Mouse (Mus musculus) left cerebral cortex, postnatal 14 days (tissue): ENCODE results near the gene Sdcbp2. TPM values are rescaled to one million over a fixed set of nuclear protein-coding genes. Genes with fewer than 3 reads are reported as not detected.

ENCODE experiments used
- DNase-seq, 2 experiments: peaks; one replicate each; pipeline ENCODE4 v3.0.0; 2021 to 2022; ENCODE audit warnings: low spot score in 2 of 2, mixed read lengths in 1 of 2
- intact Hi-C: fragments of 180-260 bp; cut with DNase I; formaldehyde crosslinking; loops from one replicate; pipeline ENCODE4 v1.15.1; 2025
- total RNA-seq, 2 experiments: library from RNA; stranded (reverse); gene quantifications; 2 replicates each; pipeline ENCODE4 v1.2.3; 2021

Sdcbp2 gene
- total RNA-seq, 2 experiments from 2014 or later = 1.2 to 1.6 TPM

DNA sequence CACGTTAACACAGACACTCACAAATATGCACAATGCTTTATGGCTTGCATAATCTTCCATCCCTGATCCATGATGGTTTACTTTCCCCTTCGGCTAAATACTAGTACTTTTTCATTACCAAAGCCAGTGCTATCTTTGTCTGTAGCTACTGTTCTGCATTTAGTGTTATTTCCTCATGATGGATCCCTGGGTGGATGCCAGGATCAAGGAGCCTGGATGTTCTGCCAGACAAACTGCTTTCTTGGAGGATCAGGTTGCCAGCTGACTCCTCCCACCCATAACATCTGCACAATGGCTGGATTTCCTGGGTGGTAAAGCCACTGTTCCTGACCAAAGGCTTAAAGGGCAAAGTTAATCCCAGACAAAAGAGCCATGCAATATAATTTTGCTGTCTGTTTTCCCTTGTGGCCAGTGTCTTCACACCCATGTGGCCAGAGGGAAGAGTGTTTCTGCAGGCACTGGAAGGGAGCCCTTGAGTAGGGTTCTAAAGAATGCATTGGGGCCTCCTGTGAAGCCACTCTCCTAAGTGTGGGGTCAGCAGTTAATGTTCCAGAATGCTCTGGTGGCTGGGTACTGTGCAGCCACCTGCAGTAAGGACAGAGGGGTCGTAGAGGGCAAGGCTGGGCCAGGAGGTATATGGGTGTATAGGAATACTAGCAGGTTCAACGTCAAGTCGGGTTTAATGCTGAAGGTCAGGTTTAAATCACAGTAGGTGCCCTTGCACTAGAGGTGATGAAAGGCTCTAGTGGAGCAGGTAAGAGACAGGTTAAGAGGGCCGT lies 44.3 kb downstream of the Sdcbp2 start:
- peak; percentile 57 to 64 for DNase-seq
- intact Hi-C loops = no loop called here

DNA sequence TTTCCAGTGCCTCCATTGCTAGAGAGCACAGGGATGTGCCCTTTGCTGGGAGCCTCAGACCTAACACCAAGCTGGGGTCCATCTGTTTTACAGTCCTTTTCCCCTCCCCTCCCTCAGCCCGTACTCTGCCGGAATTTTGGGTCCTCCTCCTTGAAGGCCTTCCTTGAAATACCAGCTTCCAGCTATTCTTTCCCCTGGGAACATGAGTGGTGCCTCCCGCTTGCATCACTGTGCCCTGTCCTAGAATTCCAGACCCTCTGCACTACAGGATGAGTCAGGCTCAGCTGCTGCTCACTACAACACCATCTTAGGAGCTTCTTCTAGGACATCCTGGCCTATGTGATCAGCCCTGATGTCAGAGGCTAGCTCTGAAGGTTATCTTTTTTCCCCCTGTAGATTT lies 51.4 kb downstream of the Sdcbp2 start:
- intact Hi-C loops = no loop called here
- no peak for DNase-seq

GRCm38 (mm10) chr2:151626296-151626695 lies 53.9 kb downstream of the Sdcbp2 start:
- intact Hi-C loops = no loop called here
- peak in 1 of 2 experiments; percentile 0 for DNase-seq

GRCm38 (mm10) chr2:151628011-151628410 lies 55.6 kb downstream of the Sdcbp2 start:
- DNase-seq = peak; percentile 8 to 46
- intact Hi-C loops = no loop called here

DNA sequence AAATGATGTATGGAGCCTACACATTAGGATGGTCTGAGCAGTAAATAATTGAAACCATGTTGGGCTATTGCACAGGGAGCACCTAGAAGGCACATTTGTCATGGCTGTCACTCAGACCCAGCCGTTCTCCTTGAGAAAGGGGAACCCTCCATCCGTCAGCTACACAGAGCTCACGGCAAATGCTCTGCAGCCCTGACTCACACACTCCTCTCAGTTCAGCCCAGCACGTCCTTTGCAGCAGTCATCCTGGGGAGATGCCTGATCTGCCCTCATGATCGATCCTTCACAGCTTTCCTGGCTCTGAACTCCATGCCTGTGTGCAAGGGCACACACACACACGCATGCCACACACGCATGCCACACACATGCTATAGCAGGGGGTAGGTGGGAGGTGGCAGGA lies 56.9 kb downstream of the Sdcbp2 start:
- DNase-seq = peak in 1 of 2 experiments; percentile 26
- intact Hi-C loops = no loop called here

DNA sequence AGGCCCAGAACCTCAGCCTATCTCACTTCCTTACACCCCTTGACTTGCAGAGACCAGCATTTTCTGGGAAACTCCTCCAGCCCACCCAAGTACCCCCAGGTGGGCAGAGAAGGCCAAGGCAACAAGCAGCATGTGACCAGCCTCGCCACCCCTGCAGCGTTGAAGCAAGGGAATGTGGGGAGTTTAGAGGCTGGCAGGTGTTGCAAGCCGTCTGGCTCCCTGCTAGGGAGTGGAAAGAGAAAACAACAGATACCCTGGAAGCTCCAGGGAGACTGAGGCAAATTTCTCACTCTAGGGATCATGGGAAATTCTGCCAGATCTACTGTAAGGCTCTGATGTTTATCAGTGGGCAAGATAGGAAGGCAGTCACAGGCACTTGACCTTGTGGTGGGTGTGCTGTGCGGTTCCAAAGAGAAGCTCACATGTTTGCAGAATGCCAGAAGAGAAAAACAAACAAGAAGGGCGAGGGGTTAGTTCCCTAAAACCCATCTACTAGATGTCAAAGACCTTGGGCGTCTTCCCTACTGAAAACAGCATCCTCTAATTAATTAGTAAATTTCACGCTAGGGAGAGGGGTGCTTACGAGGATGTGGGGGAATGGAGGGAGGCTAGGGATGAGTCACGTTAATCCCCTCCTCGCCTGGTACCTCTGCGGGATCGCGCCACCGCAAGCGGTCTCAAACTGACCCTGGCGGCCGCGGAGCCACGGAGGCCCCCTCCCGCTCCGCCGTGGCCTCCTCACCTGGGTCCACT lies 59.2 kb downstream of the Sdcbp2 start:
- intact Hi-C loops = loop anchor here (2.0 to 5.0 kb wide), 3 partner anchors 34 to 55 kb away; no protein-coding TSS in a partner anchor
- peak in 1 of 2 experiments; percentile 23 for DNase-seq

DNA sequence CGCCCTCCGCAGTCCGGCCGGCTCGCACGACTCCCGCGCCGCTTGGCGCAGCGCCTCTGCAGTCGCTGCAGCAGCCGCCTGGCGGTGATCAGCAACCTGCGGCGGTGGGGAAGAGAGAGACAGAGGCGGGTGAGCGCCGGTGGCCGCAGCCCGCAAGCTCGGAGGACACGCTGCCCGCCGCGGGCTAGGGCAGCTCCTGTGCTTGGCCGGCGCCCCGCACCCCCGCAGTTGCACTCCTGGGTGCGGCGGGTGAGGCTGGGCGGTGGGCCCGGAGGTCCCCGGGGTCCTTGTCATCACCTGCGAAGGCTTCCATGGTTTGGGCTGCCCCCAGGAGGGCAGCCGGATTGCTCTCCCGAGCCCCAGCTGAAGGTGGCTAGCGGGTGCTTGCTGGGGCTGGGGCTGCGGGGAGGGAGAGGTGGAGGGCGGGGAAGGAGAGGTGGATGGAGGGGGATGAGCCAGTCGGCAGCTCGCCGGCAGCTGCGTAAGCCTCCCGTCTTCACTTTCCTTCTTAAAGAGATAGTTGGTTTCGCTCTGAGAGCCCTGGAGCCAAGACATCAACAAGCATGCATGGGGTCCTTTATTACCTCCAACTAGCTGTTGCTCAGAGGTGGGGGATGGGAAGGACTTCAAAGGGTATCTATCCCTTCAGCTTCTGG lies 59.9 kb downstream of the Sdcbp2 start, which contains the start of gene Snph:
Snph (minus strand) TSS at position 435 of the 656 bp plus-strand sequence.
- DNase-seq = peak; percentile 80 to 84
- intact Hi-C loops = loop anchor here (5.0 kb wide), 2 partner anchors 35 to 45 kb away; no protein-coding TSS in a partner anchor

- no peak for DNase-seq
- intact Hi-C loops = loop anchor here (5.0 kb wide), 2 partner anchors 36 to 44 kb away; no protein-coding TSS in a partner anchor
Observed at GRCm38 (mm10) chr2:151632982-151633381, 60.6 kb downstream of the Sdcbp2 start.

- intact Hi-C loops = loop anchor here (5.0 kb wide), 2 partner anchors 38 to 42 kb away; no protein-coding TSS in a partner anchor
- DNase-seq = peak in 1 of 2 experiments; percentile 59
Observed at GRCm38 (mm10) chr2:151634903-151635302, 62.5 kb downstream of the Sdcbp2 start.

DNA sequence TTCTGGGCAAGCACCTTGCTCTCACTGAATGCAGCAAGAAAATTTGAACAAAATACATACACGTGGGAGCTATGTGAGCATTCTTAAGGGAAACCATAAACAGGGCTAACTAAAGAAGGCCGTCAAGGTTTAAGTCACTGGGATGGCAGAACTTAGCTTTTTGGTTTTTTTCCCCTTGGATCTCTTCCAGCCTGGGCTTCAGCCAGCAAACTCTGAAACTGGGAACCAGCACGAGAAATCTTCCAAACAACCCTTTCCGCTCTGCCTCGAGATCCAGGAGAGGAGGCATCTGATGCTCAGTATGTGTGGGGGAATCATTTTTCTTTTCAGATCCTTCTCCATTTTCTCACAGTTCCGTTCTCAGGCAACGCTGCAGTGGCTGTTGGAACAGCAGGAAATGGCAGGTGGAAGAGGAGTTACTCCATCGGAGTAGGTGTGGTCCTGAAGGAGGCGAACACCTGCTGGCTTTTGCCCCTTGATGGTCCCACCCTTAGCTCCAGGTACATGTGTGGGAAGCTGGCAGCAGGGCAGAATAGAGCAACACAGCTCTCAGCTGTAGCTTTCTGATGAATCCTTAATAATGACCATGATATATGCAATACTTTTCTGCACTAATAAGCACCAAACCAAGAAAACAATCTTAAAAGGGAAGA lies 63.1 kb downstream of the Sdcbp2 start:
- intact Hi-C loops = no loop called here
- DNase-seq = peak in 1 of 2 experiments; percentile 49

GRCm38 (mm10) chr2:151636015-151636402 lies 63.6 kb downstream of the Sdcbp2 start:
- intact Hi-C loops = no loop called here
- DNase-seq = no peak

Other genes with a start within 250 kb of the Sdcbp2 start
- gene 4921509C19Rik, start 96.5 kb upstream of the Sdcbp2 start, total RNA-seq = not detected
- 100 to 1,000 TPM; 138 TPM for gene Nsfl1c, start 78.4 kb upstream of the Sdcbp2 start, total RNA-seq
- 100 to 1,000 TPM; 619 to 633 TPM for gene Fkbp1a, start 30.1 kb upstream of the Sdcbp2 start, total RNA-seq
- 100 to 1,000 TPM; 230 to 236 TPM for gene Snph, start 60.0 kb downstream of the Sdcbp2 start, total RNA-seq
- under 1 TPM; 0.35 to 0.47 TPM for gene Rad21l, start 95.9 kb downstream of the Sdcbp2 start, total RNA-seq
- 1 to 10 TPM; 6.8 to 8.1 TPM for gene Tmem74b, start 129.4 kb downstream of the Sdcbp2 start, total RNA-seq
- gene Psmf1, start 171.6 kb downstream of the Sdcbp2 start, total RNA-seq = 10 to 100 TPM; 43.4 to 44.5 TPM